Mouse (Mus musculus) adipocyte (in vitro differentiated cells): ENCODE measurements at regions not wholly inside any gene's neighbourhood (a gene's known extent, or its start where the extent isn't known, plus 50 kb on each side); places are given as distances from the start of the nearest gene placed in this dataset.

Source experiments
- DNase-seq: peaks from one replicate; pipeline ENCODE4 v3.0.0-alpha.2; 2016; ENCODE audit warnings: low spot score

DNA sequence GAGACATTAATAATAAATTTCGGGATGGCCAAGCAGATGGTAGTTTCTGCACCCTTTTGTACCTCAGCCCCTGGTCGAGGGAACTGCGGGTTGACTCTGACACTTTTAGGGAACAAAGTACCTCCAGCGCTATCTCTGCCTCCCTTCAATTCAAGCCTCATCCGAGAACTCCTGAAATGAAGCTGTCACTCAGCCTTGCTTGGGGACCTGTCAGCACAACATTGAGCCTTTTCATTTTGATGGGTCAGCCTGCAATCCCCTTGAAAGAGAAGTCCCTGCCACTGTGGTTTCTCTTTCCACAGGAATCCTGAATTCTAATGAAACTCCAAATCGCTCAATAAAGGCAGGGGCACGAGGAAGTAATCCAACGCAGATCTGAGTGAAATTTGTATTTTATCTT lies 257.5 kb downstream of the Nr2f2 start:
- no peak for DNase-seq

DNA sequence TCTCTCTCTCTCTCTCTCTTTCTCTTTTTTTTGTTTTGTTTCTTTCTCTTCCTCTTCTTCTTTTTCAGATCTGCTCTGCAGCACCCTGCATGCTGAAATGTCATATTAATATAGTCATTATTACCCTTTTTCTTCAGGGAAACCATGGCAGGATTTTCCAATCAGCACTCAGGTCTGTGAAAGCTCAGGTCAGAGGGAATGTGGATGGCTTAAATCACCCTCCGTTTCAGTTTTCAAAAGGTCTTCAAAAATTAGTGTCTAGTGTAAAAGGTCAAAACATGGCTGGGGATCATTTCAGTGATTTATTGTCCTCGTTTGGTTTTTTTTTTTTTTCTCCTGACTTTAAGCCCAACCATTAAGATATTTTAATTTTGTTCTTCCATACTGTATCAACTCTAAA lies 261.5 kb downstream of the Nr2f2 start:
- no peak for DNase-seq

DNA sequence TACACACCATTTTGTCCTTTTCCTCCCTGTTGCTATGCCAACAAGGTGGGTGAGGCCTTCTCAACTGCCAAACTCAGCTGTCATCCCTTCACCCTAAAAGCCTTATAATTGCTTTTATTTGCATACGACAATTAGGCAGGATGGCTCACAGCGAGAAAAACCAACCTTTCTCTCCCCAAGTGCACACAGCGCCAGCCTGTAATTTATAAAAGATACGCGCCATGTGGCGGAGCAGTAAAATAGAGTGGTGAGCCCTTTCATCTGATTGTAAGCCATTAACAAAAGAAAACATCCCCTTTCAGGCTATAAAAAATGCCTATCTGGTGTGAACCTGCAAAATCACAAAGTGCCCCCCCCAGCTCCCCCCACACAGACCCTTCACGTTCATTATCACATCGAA lies 262.0 kb downstream of the Nr2f2 start:
- DNase-seq, result no peak

DNA sequence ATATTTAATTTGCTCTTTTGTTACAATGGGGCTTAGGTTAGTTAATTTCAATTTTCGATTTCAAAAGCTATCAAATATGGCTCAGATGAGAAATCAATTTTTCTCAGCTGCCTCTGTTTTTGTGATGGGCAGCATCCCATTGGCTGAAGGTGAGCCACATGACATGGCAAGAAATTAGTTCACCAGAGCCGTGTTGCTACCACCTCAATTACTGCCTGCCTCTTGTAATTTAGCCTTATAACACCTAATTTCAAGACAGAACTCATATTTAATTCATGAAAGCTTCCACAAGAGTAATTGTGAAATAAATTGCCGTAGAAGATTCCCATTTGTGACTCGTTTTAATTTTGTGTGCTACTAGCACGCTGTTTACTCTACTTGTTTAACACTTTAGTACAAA lies 262.9 kb downstream of the Nr2f2 start:
- DNase-seq, result no peak

DNA sequence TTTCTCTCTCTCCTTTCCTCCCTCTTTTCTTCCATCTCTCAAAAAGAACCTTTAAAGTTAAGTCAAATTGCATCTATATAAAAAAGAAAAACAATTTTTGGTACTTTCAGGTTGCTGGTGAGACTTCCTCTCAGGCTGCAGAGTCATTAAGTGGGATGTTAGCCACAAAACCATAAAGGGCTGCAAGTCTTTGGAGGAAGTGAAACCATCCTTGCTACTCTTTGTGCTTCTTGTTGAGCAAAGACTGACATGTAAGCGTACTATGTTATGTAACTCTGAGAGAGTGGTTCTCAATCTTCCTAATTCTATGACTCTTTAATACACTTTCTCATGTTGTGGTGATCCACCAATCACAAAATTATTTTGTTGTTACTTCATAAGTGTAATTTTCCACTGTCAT lies 267.5 kb downstream of the Nr2f2 start:
- DNase-seq, result no peak

DNA sequence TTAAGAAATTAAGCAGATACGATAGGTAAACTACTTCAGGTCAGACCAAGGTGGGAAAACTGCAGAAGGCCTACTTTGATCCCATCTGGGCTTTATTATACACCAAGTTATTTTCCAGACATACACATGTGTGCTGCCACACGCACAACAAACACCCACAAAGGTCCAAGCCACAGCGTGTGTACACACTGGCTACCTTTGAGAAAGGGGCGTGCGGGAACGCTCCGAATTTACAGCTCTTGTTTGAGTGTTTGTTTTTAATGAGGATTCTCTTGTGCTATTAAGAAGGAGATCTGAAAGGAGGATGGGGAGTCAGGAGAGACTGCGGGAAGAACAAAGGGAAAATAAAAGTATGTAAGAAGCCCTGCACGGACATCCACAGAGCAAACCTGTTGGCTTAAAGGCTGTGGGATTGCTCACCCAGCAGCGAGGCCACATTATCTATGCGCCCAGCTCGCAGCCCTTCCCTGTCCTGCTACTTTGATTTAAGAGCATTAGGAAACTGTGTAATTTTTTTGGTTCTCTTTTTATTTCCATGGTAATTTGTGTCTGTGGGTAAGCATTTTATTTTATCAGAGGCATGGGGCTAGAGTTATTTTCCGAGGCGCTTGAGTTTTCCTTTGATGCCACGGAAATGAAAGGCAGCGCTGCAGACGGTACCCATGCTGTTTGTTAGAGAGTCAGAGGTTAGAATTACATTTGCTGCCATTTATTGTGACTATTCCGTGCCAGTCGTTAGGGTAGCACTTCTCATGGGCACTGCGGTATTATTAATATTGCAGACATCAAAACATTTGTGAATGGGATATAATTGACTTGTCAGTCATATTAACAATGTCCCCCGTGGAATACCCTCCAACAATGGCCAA lies 272.4 kb downstream of the Nr2f2 start:
- no peak for DNase-seq

DNA sequence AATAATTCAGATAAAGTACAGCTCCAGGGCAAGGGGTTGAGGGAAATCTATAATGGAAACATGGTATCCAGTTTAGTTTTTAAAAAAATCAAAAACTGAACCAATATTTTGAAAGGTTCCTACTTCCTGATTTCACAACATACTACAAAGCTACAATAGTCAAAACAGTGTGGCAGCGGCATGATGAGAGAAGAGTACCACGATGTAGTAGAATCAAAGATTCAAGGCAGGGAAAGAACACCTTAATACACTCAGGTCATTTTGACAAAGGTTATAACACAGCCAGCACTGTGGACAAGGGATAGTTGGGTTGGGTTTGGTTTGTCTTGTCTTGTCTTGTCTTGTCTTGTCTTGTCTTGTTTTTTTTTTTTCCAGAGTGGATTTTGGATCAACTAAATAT lies 274.4 kb downstream of the Nr2f2 start:
- no peak for DNase-seq

DNA sequence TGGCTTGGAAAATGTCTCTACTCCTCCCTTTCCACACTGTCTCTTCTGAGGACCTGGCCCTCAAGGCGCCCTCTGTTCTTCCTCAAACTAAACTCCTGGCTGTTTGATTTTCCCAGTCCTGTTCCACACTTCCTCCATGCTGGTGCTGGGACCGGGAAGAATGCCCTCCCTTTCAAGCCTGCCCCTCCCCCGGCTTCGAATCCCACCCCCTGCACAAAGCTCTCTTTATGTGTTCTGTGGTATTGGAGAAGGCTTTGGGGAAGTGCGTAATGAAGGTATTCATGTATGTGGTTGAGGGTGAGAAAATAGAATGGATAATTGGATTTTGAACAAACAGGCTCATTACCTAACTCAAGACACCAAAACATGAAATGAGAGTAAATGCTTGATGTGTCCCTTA lies 277.4 kb downstream of the Nr2f2 start:
- no peak for DNase-seq

DNA sequence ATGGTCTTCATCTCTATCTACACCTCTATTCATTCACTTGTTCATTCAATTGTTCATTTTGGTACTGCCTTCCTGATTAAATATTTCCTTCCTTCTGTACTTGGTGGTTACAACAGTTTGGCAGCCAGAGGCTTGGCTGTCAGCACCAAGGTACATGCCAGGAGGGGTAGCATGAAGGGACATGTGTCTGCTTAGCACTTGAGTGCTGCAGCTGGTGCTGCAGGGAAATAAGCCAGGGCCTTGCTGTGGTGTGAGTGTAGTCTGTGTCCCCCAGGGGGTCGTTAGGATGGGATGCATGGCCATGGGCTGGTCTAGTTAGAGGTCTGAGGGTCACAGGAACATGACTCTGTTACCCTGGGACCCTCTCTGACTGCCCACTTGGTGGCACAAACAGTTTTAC lies 296.9 kb downstream of the Nr2f2 start:
- DNase-seq, result no peak

DNA sequence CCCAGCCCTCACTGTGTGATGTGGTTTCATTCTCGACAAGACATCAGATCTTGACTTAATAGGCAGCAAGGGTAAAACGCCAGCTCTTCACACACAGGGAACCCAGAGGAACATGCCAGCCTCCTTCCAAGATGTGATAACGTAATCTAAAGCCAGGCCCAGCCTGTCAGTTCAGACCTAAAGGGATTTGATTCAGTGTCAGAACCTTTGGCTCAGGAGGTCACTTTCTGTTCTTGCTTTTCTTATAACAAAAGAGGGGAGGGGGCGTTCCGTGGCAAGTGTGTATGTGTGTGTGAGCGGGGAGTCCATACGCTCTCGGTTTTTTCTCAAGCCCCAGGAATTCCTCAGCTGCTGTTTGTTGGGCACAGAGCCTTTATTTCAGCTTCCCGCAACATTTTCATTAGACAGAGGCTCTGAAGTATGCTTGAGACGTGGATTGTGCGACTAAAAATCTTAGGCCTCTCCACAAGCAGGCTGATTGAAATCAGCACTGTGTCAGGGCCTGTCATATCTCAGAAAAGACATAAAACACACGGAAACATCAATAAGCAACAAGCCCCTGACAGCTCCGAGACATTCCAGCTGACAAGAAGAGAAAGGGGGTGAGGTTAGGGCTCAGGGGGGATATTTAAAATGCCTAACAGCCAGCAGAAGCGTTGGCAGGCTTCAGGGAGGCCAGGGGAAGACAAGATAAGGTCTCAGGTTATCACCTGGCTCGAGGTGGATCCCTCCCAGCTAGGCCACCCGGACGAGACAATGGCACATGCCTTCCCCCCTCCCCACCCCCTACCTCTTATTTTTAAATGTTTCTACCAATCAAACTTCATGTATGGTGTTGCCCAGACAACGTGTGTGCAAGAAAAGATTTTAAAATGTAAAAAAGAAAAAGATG lies 298.5 kb downstream of the Nr2f2 start:
- no peak for DNase-seq

DNA sequence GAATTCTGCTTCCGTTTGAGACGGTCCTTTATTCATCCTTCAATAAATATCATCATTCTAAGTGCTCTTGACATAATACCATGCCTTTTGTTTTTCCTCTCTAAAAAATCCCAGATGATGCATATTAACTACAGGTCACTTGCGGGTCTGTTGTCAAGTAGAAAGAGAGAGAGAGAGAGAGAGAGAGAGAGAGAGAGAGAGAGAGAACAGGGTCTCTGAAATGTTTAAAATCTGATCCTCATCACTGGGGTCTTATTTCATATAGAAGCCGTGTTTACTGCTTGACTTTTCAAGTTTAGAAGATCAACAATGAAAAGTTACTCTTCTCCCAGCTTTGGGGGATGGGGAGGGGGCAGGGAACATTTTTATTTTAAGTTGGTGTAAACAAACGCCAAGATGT lies 299.5 kb downstream of the Nr2f2 start:
- DNase-seq, result no peak

DNA sequence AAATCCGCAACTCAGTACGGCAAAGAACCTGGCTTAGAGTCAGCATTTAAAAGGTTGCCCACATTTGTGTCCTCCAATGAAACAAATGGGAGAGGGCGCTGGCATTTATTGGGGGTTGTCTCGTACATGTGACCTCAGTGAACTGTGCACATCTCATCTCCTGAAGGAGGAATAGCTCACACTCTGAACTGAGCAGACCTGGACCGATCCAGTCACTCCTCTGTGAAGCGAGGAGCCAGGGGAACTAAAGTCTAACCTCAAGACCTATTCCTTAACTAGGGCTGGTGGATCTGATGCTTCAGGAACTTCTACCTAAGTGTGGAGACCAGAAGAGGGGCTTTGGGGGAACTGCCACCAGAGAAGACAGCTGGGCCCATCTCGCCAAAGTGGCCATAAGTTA lies 300.1 kb downstream of the Nr2f2 start:
- no peak for DNase-seq

DNA sequence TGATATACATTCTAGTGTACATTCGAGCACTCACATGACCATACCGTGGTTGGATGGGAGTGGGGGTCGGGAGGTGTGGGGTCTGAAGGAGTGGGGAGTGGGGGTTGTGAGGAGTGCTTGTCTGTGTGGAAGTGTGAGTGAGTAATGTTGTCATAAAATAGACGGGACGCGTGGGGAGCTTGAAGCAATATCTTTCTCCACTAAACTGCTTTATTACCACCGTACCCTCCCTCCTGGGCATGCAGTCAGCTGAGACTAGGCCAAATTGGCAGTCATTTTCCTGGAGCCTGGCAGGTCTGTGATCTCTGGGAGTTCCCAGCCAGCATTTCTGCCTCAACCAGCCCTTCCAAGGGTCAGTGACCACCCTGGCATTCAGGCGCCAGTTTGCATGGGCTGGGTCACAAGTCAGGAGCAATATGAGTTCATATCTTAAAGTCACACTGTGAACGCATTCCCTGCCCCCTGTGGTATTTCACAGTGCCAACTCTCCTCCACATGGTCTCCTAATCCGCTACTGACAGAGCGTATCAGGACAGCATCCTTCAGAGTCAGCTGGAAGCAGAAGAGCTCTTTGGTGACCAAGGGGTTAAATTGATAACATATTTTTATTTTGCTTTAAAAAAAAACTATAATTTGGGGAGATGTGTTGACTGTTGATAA lies 300.9 kb downstream of the Nr2f2 start:
- peak; percentile 51 for DNase-seq

DNA sequence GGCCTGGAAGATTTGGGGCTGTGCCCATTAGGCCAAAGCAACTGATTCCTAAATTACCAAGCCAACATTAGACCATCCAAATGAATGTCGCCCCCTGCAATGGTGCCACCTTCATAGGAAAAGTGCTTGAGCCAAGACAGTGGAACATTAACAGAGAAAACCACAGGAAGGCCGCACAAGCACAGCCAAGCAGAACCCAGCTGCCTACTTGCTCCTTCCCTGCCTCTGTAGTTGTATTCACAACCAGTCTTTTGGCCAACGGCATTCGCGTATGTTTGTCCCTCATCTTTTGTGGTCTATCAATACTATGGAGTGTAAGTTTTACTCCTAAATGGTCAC lies 319.2 kb downstream of the Nr2f2 start:
- DNase-seq, result no peak

DNA sequence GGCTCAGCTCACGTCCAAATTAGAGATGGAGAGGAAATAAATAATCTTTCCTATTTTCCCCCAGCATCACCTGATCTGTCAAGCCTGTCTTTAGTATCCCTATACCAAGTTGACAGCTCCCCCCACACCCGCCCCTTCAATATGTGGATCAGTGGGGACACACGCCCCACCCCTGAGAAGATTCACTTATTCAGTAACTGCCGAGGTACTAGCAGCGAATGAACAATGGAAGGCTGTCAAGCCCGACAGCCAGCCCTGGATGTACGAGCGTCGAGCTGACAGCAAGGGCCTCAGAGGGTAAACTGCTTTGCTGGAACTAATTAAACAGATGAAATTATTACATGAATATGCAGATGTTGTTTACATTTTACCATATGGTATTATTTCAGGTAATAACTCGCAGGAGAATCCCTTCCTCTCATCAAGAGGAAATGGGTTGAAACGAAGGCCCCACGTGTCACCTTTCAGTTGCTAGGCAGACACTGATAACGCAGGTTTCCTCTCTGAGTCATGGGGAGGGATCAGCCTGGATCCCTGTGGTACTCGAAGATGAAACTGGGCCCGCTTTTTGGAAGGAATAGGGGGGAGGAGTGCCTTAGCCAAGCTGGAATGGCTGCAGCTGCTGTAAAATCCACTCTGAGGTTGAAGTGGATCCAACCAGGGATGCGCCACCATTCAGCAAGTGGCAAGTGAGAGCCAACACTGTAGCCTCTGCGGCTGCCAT lies 319.7 kb downstream of the Nr2f2 start:
- DNase-seq, result no peak

DNA sequence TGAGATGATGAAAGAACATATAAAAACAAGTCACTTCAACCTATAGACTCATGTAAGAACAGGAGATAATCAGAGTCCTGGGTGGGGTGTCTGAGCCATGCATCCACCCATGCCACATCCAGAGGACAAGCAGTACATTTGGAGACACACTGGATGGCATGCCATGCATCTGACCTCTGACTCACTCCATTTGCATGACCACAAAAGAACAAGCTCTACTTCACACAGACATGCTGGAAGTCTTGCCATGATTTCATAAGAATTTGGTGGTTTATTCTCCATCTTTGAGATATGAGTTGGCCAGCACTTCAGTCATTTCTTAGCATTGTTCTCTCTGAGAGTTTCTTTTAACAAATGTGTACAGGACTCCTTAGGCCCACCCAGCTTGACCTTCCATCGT lies 329.5 kb downstream of the Nr2f2 start:
- peak; percentile 2 for DNase-seq

DNA sequence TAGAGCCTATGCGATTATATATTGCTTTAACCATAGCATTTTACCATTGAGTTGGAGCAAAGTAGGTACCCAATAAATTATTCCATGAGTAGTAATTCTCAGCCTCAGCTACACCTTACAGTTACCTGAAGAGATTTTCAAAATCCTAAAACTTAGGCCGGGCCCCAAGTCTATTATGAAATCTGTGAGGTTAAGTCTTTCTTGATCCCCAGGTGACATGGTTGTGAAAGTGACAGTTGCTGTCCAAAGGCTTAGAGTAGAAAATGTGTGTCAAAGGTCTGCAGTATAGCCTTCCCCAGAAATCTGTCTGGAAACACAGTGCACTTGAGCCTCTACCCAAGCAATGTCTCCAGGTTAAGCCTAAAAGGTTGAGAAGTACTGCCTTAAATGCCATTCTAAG lies 333.7 kb downstream of the Nr2f2 start:
- DNase-seq, result no peak

DNA sequence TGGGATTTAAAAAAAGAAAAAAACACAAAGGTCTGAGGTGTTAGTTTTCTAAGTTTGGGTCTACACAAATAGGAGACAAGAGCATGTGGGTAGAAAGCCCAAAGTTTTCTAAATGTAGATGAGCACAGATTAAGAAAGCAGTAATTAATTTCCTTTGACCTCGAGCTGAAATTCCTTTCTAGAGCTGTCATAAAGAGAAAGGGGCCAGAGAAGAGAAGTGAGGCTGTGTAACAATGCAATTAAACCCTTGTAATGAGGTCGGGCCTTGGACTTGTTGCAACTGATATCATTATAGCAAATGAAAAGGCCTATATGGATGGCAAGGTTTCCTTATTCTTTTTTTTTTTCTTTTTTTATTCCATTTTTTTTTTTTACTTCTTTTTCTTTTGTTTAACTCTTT lies 337.2 kb downstream of the Nr2f2 start:
- no peak for DNase-seq

DNA sequence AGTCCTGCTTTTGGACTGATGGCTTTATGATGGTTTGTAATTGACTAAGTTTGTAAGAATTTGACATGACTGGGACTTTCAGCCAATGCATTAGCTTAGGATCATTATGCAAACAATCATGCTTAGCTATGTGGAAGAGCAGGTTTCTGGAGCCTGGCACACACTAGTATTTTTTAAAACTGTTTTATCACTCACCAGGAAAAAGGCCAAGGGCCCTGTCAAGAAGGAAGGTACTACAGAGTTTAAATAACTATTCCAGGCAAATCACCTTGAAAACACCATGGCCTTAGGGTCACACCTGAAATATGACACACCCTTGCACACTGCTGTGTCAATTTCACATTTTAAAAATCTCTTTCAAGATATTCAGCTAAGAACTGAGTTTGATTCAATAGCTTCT lies 341.0 kb downstream of the Nr2f2 start:
- DNase-seq, result no peak

DNA sequence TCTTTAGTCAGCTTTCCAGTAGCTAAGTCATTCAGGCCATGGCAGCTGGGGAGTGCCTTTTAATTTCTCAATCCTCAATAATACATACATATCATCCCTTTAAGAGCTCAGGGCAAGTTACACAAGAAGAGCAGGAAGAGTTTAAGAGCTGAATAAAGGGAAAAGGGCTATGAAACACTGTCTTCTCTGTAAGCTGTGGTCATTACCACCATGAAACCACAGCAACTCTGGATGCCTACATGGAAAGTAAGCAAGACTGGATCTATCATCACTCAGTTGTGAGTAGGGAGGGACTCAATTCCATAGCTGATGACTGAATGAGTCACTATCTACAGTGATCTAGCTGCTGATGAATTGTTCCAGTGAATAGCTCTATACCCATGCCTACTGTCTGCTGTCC lies 349.9 kb downstream of the Nr2f2 start:
- DNase-seq, result no peak

DNA sequence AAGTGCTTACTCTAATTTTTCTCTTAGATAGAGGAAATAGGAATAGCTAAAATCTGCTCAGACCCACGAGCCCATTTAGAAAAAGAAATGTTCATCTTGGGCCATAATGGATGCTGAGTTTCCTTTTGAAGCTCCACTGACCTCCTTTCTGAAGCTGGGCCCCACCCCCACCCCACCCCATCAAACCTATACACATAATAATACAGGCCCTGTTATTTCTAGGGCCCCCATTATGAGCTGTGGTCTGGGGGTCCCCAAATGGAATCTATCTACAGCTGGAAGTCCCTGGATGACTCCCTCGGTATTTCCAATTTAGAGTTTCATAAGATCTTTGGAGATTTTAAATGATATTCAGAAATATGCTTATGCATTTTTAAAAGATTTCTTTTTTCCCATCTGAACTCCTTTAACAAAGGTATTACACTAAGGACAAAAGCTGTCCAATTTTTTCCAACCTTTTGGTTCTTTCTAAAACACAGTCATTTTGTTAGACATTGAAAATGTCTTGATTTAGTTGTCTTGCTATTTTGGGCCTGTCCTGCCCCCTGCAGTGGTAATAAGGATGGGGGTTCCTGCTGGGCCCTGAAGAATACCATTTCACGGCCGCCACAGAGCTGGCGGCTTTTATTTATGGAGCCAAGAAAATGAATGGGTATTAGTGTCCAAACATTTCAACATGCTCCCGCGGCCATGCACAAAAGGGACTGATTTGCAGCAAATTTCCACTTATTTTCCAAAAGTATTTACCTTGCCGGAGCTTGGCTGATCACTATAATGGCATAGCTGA lies 363.1 kb downstream of the Nr2f2 start:
- no peak for DNase-seq
